Mouse (Mus musculus) brain, embryonic 18.5 days (tissue): ENCODE results near the gene Slco1a6.

Experiments
- DNase-seq: peaks from one replicate; pipeline ENCODE4 v3.0.0-alpha.2; 2012; ENCODE audit warnings: low read depth, low spot score

The Slco1a6 gene

DNA sequence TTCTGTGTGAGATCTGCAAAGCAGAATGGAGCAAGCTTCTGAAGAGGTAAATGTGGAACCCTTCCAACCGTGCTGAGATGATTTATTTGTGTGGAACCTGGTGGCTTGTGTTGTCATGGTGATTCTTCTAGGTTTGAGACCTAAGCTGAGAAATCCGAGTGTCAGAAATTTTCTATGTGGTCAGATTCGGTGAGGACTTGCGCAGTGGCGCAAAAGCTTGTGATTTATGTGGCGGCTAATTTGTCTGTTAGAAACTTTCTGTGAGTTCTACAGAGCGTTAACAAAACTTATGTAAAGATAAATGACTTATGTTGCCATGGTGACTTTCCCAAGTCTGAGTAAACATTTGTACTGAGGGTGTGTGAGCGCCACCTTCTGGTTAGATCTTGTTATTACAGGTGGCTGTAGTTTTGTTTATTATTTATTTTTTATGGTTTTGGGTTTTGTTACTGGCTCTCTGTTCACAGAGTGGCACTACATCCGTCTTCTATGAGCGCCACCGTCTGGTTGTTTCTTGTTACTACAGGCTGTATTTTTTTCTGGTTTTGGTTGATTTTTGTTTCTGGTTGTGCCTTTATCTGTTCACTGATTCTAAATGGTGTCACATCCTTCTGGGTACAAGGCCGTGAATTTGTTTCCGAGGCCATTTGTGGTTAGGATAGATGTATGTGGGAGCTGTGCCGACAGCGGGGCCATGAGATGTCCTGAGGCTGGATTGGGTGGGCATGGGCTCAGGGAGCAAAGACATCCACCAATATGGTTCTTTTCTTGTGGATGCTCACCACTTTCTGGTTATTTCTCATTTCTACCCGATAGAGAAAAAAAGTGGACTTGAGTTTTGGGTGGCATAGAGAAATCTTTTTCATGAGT, 167.8 kb downstream of the Slco1a6 start:
- DNase-seq: peak; percentile 37

GRCm38 (mm10) chr6:142035771-142036170, 172.6 kb downstream of the Slco1a6 start:
- no peak for DNase-seq
